Mouse (Mus musculus) embryonic facial prominence, embryonic 11.5 days (tissue): ENCODE measurements around the gene Gps2. TPM values are rescaled to one million over a fixed set of nuclear protein-coding genes. Genes with fewer than 3 reads are reported as not detected.

ENCODE experiments used
- ATAC-seq: fragments of 200-750 bp; cut with Nextera tagmentation; replicated peaks from 2 replicates; pipeline ENCODE4 v1.8.0; 2017; ENCODE audit warnings: low read depth; ENCODE audit not compliant: insufficient number of reproducible peaks, low FRiP score, low TSS enrichment
- DNase-seq: peaks from one replicate; pipeline ENCODE4 v3.0.0-alpha.2; 2015; ENCODE audit warnings: low spot score
- H3K27ac ChIP-seq: fragments of 300-500 bp; sonication (generic); replicated peaks from 2 replicates; pipeline ENCODE4 v1.5.1; 2014; ENCODE audit warnings: mild to moderate bottlenecking, low read depth, low read length, control low read depth
- H3K27me3 ChIP-seq: fragments of 300-500 bp; sonication (generic); 2 replicates; pipeline ENCODE4 v1.6.1; 2014; ENCODE audit warnings: mild to moderate bottlenecking, low read length, moderate library complexity, mixed read lengths; ENCODE audit not compliant: control insufficient read depth, insufficient read depth
- H3K36me3 ChIP-seq: fragments of 300-500 bp; sonication (generic); replicated peaks from 2 replicates; pipeline ENCODE4 v1.6.1; 2014; ENCODE audit warnings: low read depth, mild to moderate bottlenecking, low read length, moderate library complexity, mixed read lengths; ENCODE audit not compliant: control insufficient read depth, insufficient read depth
- H3K4me1 ChIP-seq: fragments of 300-500 bp; sonication (generic); 2 replicates; pipeline ENCODE4 v1.6.1; 2014; ENCODE audit warnings: low read length, mixed read lengths; ENCODE audit not compliant: control insufficient read depth, insufficient read depth
- H3K4me2 ChIP-seq: fragments of 300-500 bp; sonication (generic); 2 replicates; pipeline ENCODE4 v1.6.1; 2014; ENCODE audit warnings: low read depth, mild to moderate bottlenecking, control low read depth, low read length, moderate library complexity
- H3K4me3 ChIP-seq: fragments of 300-500 bp; sonication (generic); 2 replicates; pipeline ENCODE4 v1.5.1; 2014; ENCODE audit warnings: low read depth, low read length, control low read depth
- H3K9ac ChIP-seq: fragments of 300-500 bp; sonication (generic); replicated peaks from 2 replicates; pipeline ENCODE4 v1.6.1; 2014; ENCODE audit warnings: mild to moderate bottlenecking, control low read depth, low read length
- H3K9me3 ChIP-seq: fragments of 300-500 bp; sonication (generic); replicated peaks from 2 replicates; pipeline ENCODE4 v1.6.1; 2016; ENCODE audit warnings: mild to moderate bottlenecking, low read length, inconsistent platforms, mixed read lengths; ENCODE audit not compliant: control insufficient read depth
- WGBS: fragments of 180-500 bp; shearing (Covaris S2); extraction: QIAGEN DNeasy Blood & Tissue Kit; methylation state at CpG from one replicate; pipeline ENCODE4 v1.1.7; 2014; 5-methylcytosine and 5-hydroxymethylcytosine counted together
- polyA plus RNA-seq: library from polyadenylated mRNA; unstranded; fragments of >200 nt; fragmentation: Nextera tagmentation; extraction: Ambion mirVana; gene quantifications from 2 replicates; pipeline ENCODE4 v1.2.1, GENCODE M21; 2014

Gene Gps2
- polyA plus RNA-seq, 1 experiment from 2014 or later = 76.2 TPM

- no peak overlapping the region; the same call in 1 of the 2 replicates for H3K27ac ChIP-seq
- 55% methylated on average over 7 of the region's 7 CpGs for WGBS
- no peaks in the 10 kb centered on the region for H3K9me3 ChIP-seq
- DNase-seq (no peak), ATAC-seq (no peak)
- H3K4me3 ChIP-seq = no peak overlapping the region
- H3K36me3 ChIP-seq = no peaks in the 10 kb centered on the region
- peaks cover 3% of the 10 kb centered on the region; the same call in 1 of the 2 replicates for H3K4me1 ChIP-seq
- no peak overlapping the region for H3K4me2 ChIP-seq
- H3K27me3 ChIP-seq = no peaks in the 10 kb centered on the region
- no peak overlapping the region; the same call in 1 of the 2 replicates for H3K9ac ChIP-seq
These were observed 37.5 kb upstream of the Gps2 start for GRCm38 (mm10) chr11:69876186-69876585.

- peak overlapping the region; percentile 25; the same call in 1 of the 2 replicates for H3K4me2 ChIP-seq
- under 1% methylated on average over 12 of the region's 12 CpGs for WGBS
- DNase-seq (peak; percentile 89), ATAC-seq (peak; percentile 49; the same call in 1 of the 2 replicates)
- H3K4me3 ChIP-seq = 0 out of 2 replicates have a peak overlapping the region, but pooled peaks have one; percentile 3
- H3K27ac ChIP-seq = no peak overlapping the region
- H3K4me1 ChIP-seq = peaks cover 5% of the 10 kb centered on the region; the same call in 1 of the 2 replicates
- no peak overlapping the region; the same call in 1 of the 2 replicates for H3K9ac ChIP-seq
- H3K36me3 ChIP-seq = no peaks in the 10 kb centered on the region
- H3K27me3 ChIP-seq = no peaks in the 10 kb centered on the region
- no peaks in the 10 kb centered on the region for H3K9me3 ChIP-seq
These were observed 36.8 kb upstream of the Gps2 start for GRCm38 (mm10) chr11:69876867-69877266.

- Histone ChIP-seq H3K36me3 (no peaks in the 10 kb centered on the region), H3K9me3 (no peaks in the 10 kb centered on the region), H3K27ac (no peak within 1 kb of the TSS), H3K4me3 (0 out of 2 replicates have a peak within 1 kb of the TSS, but pooled peaks have one; percentile 3), H3K9ac (no peak within 1 kb of the TSS; the same call in 1 of the 2 replicates), H3K4me2 (peak within 1 kb of the TSS; percentile 25; the same call in 1 of the 2 replicates), H3K4me1 (peaks cover 5% of the 10 kb centered on the region; the same call in 1 of the 2 replicates), H3K27me3 (no peaks in the 10 kb centered on the region)
- WGBS = 92% methylated on average over 11 of the region's 11 CpGs
- ATAC-seq (no peak), DNase-seq (no peak)
These were observed 35.8 kb upstream of the Gps2 start, which contains the start of gene Tmem95 for GRCm38 (mm10) chr11:69877878-69878277. Gene Tmem95, minus strand, starts transcription at chr11:69878018.

- ATAC-seq (no peak), DNase-seq (no peak)
- H3K4me3 ChIP-seq = no peak overlapping the region
- H3K9ac ChIP-seq = no peak overlapping the region
- H3K4me2 ChIP-seq = no peak overlapping the region
- no peaks in the 10 kb centered on the region for H3K9me3 ChIP-seq
- 89% methylated on average over 3 of the region's 3 CpGs for WGBS
- H3K27ac ChIP-seq = no peak overlapping the region
- peaks cover 5% of the 10 kb centered on the region; the same call in 1 of the 2 replicates for H3K4me1 ChIP-seq
- no peaks in the 10 kb centered on the region for H3K36me3 ChIP-seq
- no peaks in the 10 kb centered on the region for H3K27me3 ChIP-seq
These were observed 35.3 kb upstream of the Gps2 start for GRCm38 (mm10) chr11:69878399-69878798.

GRCm38 (mm10) chr11:69878952-69879351 is 34.7 kb upstream of the Gps2 start:
- DNase-seq = no peak
- Histone ChIP-seq H3K36me3 (no peaks in the 10 kb centered on the region), H3K4me1 (peaks cover 5% of the 10 kb centered on the region; the same call in 1 of the 2 replicates), H3K27ac (no peak overlapping the region), H3K9ac (no peak overlapping the region), H3K4me2 (no peak overlapping the region), H3K9me3 (no peaks in the 10 kb centered on the region), H3K4me3 (no peak overlapping the region), H3K27me3 (no peaks in the 10 kb centered on the region)
- 84% methylated on average over 6 of the region's 6 CpGs for WGBS
- no peak for ATAC-seq

- WGBS = 48% methylated on average over 15 of the region's 15 CpGs
- Histone ChIP-seq H3K4me1 (peaks cover 5% of the 10 kb centered on the region; the same call in 1 of the 2 replicates), H3K4me2 (peak overlapping the region; percentile 69), H3K27ac (no peak overlapping the region), H3K27me3 (no peaks in the 10 kb centered on the region), H3K36me3 (no peaks in the 10 kb centered on the region), H3K9me3 (no peaks in the 10 kb centered on the region), H3K4me3 (peak overlapping the region; percentile 45), H3K9ac (peak overlapping the region; percentile 64)
- DNase-seq (no peak), ATAC-seq (no peak)
These were observed 34.0 kb upstream of the Gps2 start for GRCm38 (mm10) chr11:69879711-69880110.

- Histone ChIP-seq H3K9ac (peak overlapping the region; percentile 64), H3K4me1 (peaks cover 5% of the 10 kb centered on the region; the same call in 1 of the 2 replicates), H3K9me3 (no peaks in the 10 kb centered on the region), H3K27ac (peak overlapping the region; percentile 69), H3K4me3 (peak overlapping the region; percentile 45), H3K27me3 (no peaks in the 10 kb centered on the region), H3K36me3 (no peaks in the 10 kb centered on the region), H3K4me2 (peak overlapping the region; percentile 69)
- no peak; the same call in 1 of the 2 replicates for ATAC-seq
- peak; percentile 87 for DNase-seq
- under 1% methylated on average over 18 of the region's 18 CpGs for WGBS
These were observed 33.2 kb upstream of the Gps2 start for GRCm38 (mm10) chr11:69880506-69880852.

GRCm38 (mm10) chr11:69880853-69881603 is 32.7 kb upstream of the Gps2 start, which contains the start of gene Kctd11:
Gene Kctd11, minus strand, starts transcription at chr11:69881406.
- Histone ChIP-seq H3K4me2 (peak within 1 kb of the TSS; percentile 69), H3K27ac (peak within 1 kb of the TSS; percentile 69), H3K9ac (peak within 1 kb of the TSS; percentile 64), H3K27me3 (no peaks in the 10 kb centered on the region), H3K36me3 (no peaks in the 10 kb centered on the region), H3K9me3 (no peaks in the 10 kb centered on the region), H3K4me1 (peaks cover 5% of the 10 kb centered on the region; the same call in 1 of the 2 replicates), H3K4me3 (peak within 1 kb of the TSS; percentile 45)
- peak; percentile 64 for ATAC-seq
- DNase-seq = peak; percentile 79
- WGBS = 0% methylated on average over 44 of the region's 46 CpGs
